Mouse (Mus musculus): ENCODE results near the gene Gm16506.
"Not testable (repeated sequence)": the region's sequence is repeated elsewhere in the genome, so short reads cannot be mapped to it uniquely, and the experiment has no call there.

Gm16506 gene

GRCm38 (mm10) chr14:43727385-43727784 lies at the start of gene Gm16506:
Gm16506 (minus strand) TSS chr14:43727485.
- not testable (repeated sequence) for DNase-seq (ENCODE audit: low spot score in 2 of 2)

GRCm38 (mm10) chr14:43747566-43747965 lies 20.3 kb upstream of the Gm16506 start, which contains the start of gene Gm6526:
Gm6526 (plus strand) TSS chr14:43747866.
- not testable (repeated sequence) for DNase-seq (ENCODE audit: low spot score in 2 of 2)

GRCm38 (mm10) chr14:43697621-43698020 lies 29.7 kb downstream of the Gm16506 start, which contains the start of gene Gm7324:
Gm7324 (plus strand) TSS chr14:43697828.
- not testable (repeated sequence) for DNase-seq (ENCODE audit: low spot score in 2 of 2)

- DNase-seq (ENCODE audit: low spot score in 2 of 2), result not testable (repeated sequence)
Measured at GRCm38 (mm10) chr14:43677099-43677498, 50.2 kb downstream of the Gm16506 start, which contains the start of gene Gm8165. Gm8165 (minus strand) TSS chr14:43677199.

Measured in frontal cortex, postnatal 25 days (tissue).